Mouse (Mus musculus) forebrain, embryonic 15.5 days (tissue): ENCODE measurements around the gene Jmjd1c. TPM values are rescaled to one million over a fixed set of nuclear protein-coding genes. Genes with fewer than 3 reads are reported as not detected.
A peak's percentile ranks its signal among the peaks of the same experiment; 100 is the strongest.

Experiments
- ATAC-seq: fragments of 200-750 bp; cut with Nextera tagmentation; replicated peaks from 2 replicates; pipeline ENCODE4 v1.8.0; 2017; ENCODE audit warnings: mild to moderate bottlenecking, moderate TSS enrichment, moderate library complexity
- H3K27ac ChIP-seq: fragments of 300-500 bp; sonication (generic); replicated peaks from 2 replicates; pipeline ENCODE4 v1.5.1; 2015; ENCODE audit warnings: mild to moderate bottlenecking, inconsistent platforms
- H3K27me3 ChIP-seq: fragments of 300-500 bp; sonication (generic); 2 replicates; pipeline ENCODE4 v1.6.1; 2015; ENCODE audit warnings: inconsistent platforms
- H3K36me3 ChIP-seq: fragments of 300-500 bp; sonication (generic); 2 replicates; pipeline ENCODE4 v1.6.1; 2015; ENCODE audit warnings: mild to moderate bottlenecking, inconsistent platforms
- H3K4me1 ChIP-seq: fragments of 300-500 bp; sonication (generic); 2 replicates; pipeline ENCODE4 v1.6.1; 2015; ENCODE audit warnings: inconsistent platforms
- H3K4me2 ChIP-seq: fragments of 300-500 bp; sonication (generic); replicated peaks from 2 replicates; pipeline ENCODE4 v1.6.1; 2015; ENCODE audit warnings: mild to moderate bottlenecking, inconsistent platforms
- H3K4me3 ChIP-seq: fragments of 300-500 bp; sonication (generic); 2 replicates; pipeline ENCODE4 v1.5.1; 2015; ENCODE audit warnings: mild to moderate bottlenecking, inconsistent platforms
- H3K9ac ChIP-seq: fragments of 300-500 bp; sonication (generic); replicated peaks from 2 replicates; pipeline ENCODE4 v1.6.1; 2015; ENCODE audit warnings: mild to moderate bottlenecking, inconsistent platforms
- H3K9me3 ChIP-seq: fragments of 300-500 bp; sonication (generic); 2 replicates; pipeline ENCODE4 v1.6.1; 2016; ENCODE audit warnings: inconsistent platforms
- WGBS: fragments of 180-500 bp; shearing (Covaris S2); methylation state at CpG from one replicate; pipeline ENCODE4 v1.1.7; 2015; ENCODE audit warnings: mixed read lengths; 5-methylcytosine and 5-hydroxymethylcytosine counted together
- polyA plus RNA-seq: library from polyadenylated mRNA; unstranded; fragments of >200 nt; fragmentation: Nextera tagmentation; extraction: Ambion mirVana; gene quantifications from 2 replicates; pipeline ENCODE4 v1.2.1, GENCODE M21; 2015

Gene Jmjd1c
- polyA plus RNA-seq, 1 experiment from 2014 or later = 64.1 TPM

GRCm38 (mm10) chr10:67174049-67174448, 78.1 kb downstream of the Jmjd1c start:
- Histone ChIP-seq H3K4me3 (no peak overlapping the region), H3K27ac (no peak overlapping the region), H3K4me1 (no peaks in the 10 kb centered on the region), H3K9me3 (no peaks in the 10 kb centered on the region), H3K27me3 (no peaks in the 10 kb centered on the region), H3K4me2 (no peak overlapping the region), H3K36me3 (no peaks in the 10 kb centered on the region), H3K9ac (no peak overlapping the region)
- 98% methylated on average over 1 of the region's 1 CpGs for WGBS
- no peak for ATAC-seq

DNA sequence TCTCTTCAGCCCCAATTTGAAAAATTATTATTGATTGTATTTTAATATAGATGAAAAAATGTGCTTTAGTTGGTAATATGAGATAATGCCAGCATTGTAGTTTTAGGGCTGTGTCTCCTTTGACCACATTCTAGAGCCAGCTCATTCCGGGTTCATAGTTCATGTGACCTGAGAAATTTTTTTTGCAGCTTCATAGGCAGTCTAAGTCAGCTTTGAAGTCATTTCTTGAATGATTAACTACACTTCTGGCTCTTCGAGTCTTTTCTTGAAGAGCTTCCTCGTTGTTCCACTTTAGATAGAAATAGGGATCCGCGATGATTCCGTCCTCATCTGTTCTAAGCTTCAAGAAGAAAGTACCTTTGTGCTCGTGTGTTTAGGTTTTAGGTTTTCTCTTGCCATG, 80.1 kb downstream of the Jmjd1c start:
- no peaks in the 10 kb centered on the region for H3K27me3 ChIP-seq
- H3K4me3 ChIP-seq = no peak overlapping the region
- no peak for ATAC-seq
- H3K9me3 ChIP-seq = no peaks in the 10 kb centered on the region
- WGBS = 87% methylated on average over 7 of the region's 7 CpGs
- no peaks in the 10 kb centered on the region for H3K36me3 ChIP-seq
- H3K4me2 ChIP-seq = no peak overlapping the region
- no peak overlapping the region for H3K9ac ChIP-seq
- H3K27ac ChIP-seq = no peak overlapping the region
- H3K4me1 ChIP-seq = no peaks in the 10 kb centered on the region

DNA sequence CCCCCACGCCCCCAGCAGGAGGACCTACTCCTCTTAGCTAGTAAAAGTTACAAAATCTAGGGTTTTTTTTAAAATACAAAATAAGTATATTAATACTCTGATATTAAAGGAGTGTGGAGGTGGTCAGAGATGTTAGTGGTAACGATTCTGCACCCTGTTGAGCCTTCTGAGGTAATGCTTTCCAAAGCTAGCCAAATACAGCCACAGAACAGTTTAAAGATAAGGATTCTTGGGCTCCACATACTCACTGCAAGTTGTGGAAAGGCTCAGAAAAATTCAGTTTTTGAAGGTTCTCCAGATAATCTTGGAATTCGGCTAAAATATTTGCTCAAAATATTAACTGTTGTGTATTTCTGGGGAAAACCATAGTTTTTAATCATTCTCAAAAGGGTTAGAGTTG, 81.0 kb downstream of the Jmjd1c start:
- Histone ChIP-seq H3K4me2 (no peak overlapping the region), H3K27ac (no peak overlapping the region), H3K27me3 (no peaks in the 10 kb centered on the region), H3K4me1 (no peaks in the 10 kb centered on the region), H3K4me3 (no peak overlapping the region), H3K9me3 (no peaks in the 10 kb centered on the region), H3K36me3 (no peaks in the 10 kb centered on the region), H3K9ac (no peak overlapping the region)
- WGBS = 63% methylated on average over 3 of the region's 3 CpGs
- no peak for ATAC-seq

DNA sequence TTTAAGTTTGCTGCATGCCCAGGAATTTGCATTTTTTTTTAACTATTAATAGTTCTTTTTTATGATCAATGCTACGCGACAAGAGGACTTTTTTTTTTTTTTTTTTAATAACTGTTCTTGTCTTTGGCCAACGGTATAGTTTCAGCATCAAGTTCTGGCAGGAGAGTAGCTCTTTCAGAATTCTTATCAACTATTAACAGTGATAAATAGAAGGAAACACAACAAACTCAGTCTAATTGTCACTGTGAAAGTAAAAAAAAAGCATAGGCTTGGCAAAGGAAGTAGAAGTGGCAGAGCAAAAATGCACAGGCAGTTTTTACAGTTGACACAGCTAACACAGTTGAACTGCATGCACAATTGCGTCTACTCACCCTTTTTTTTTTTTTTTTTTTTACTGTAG, 81.5 kb downstream of the Jmjd1c start:
- WGBS = 70% methylated on average over 4 of the region's 4 CpGs
- Histone ChIP-seq H3K9ac (no peak overlapping the region), H3K36me3 (no peaks in the 10 kb centered on the region), H3K27me3 (no peaks in the 10 kb centered on the region), H3K4me1 (0 out of 2 replicates have a peak, but pooled peaks cover under 1% of the 10 kb centered on the region), H3K9me3 (no peaks in the 10 kb centered on the region), H3K4me2 (no peak overlapping the region), H3K4me3 (no peak overlapping the region), H3K27ac (no peak overlapping the region)
- no peak for ATAC-seq

GRCm38 (mm10) chr10:67180021-67180420, 84.1 kb downstream of the Jmjd1c start:
- Histone ChIP-seq H3K4me1 (peaks cover 4% of the 10 kb centered on the region; the same call in 1 of the 2 replicates), H3K36me3 (no peaks in the 10 kb centered on the region), H3K27me3 (no peaks in the 10 kb centered on the region), H3K4me3 (no peak overlapping the region), H3K9ac (no peak overlapping the region), H3K27ac (no peak overlapping the region), H3K9me3 (no peaks in the 10 kb centered on the region), H3K4me2 (no peak overlapping the region)
- ATAC-seq = no peak
- 88% methylated on average over 8 of the region's 8 CpGs for WGBS

- Histone ChIP-seq H3K9ac (no peak overlapping the region), H3K27ac (no peak overlapping the region), H3K4me3 (no peak overlapping the region), H3K27me3 (no peaks in the 10 kb centered on the region), H3K4me1 (peaks cover 4% of the 10 kb centered on the region; the same call in 1 of the 2 replicates), H3K4me2 (no peak overlapping the region), H3K9me3 (no peaks in the 10 kb centered on the region), H3K36me3 (no peaks in the 10 kb centered on the region)
- 73% methylated on average over 5 of the region's 5 CpGs for WGBS
- no peak for ATAC-seq
Measured at GRCm38 (mm10) chr10:67180799-67181198, 84.9 kb downstream of the Jmjd1c start.

- Histone ChIP-seq H3K36me3 (no peaks in the 10 kb centered on the region), H3K4me3 (no peak overlapping the region), H3K9me3 (no peaks in the 10 kb centered on the region), H3K27ac (no peak overlapping the region), H3K4me2 (no peak overlapping the region), H3K4me1 (peaks cover 16% of the 10 kb centered on the region), H3K9ac (no peak overlapping the region), H3K27me3 (no peaks in the 10 kb centered on the region)
- ATAC-seq = no peak
- 74% methylated on average over 3 of the region's 3 CpGs for WGBS
Measured at GRCm38 (mm10) chr10:67182651-67183050, 86.7 kb downstream of the Jmjd1c start.

DNA sequence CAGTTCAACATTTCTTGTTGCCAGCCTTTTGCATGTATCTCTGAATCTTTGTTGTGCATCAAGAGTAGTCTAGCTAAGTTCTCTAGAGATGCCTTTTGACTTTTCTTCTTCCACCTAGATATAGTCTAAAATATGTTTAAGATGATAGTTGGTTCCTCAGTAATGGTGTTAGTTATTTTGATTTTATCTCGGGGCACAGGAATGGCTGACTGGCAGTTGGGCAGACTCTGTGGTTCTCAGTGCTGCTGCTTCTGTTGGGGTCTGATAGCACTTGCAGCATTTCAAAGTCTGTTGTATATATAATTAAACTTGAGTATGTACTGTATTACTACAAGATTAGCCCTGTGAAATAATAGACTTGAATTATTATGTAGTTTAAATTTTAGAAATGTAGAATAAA, 87.2 kb downstream of the Jmjd1c start:
- Histone ChIP-seq H3K4me2 (no peak overlapping the region), H3K9me3 (no peaks in the 10 kb centered on the region), H3K9ac (no peak overlapping the region), H3K27me3 (no peaks in the 10 kb centered on the region), H3K4me3 (no peak overlapping the region), H3K36me3 (no peaks in the 10 kb centered on the region), H3K27ac (no peak overlapping the region), H3K4me1 (peaks cover 20% of the 10 kb centered on the region)
- no peak for ATAC-seq
- 71% methylated on average over 1 of the region's 1 CpGs for WGBS

- no peak for ATAC-seq
Measured at GRCm38 (mm10) chr10:67184441-67185070, 88.6 kb downstream of the Jmjd1c start.

GRCm38 (mm10) chr10:67185491-67186081, 89.7 kb downstream of the Jmjd1c start:
- H3K27me3 ChIP-seq = no peaks in the 10 kb centered on the region
- ATAC-seq = peak; percentile 95
- H3K27ac ChIP-seq = peak overlapping the region; percentile 97
- peak overlapping the region; percentile 52 for H3K4me2 ChIP-seq
- peak overlapping the region; percentile 61 for H3K9ac ChIP-seq
- no peaks in the 10 kb centered on the region for H3K36me3 ChIP-seq
- peak overlapping the region; percentile 49 for H3K4me3 ChIP-seq
- H3K9me3 ChIP-seq = no peaks in the 10 kb centered on the region
- peaks cover 33% of the 10 kb centered on the region for H3K4me1 ChIP-seq
- under 1% methylated on average over 23 of the region's 23 CpGs for WGBS

More at GRCm38 (mm10) chr10:67184441-67185070, 88.6 kb downstream of the Jmjd1c start:
- Histone ChIP-seq H3K4me3 (no peak overlapping the region), H3K4me1 (peaks cover 26% of the 10 kb centered on the region), H3K27me3 (no peaks in the 10 kb centered on the region), H3K36me3 (no peaks in the 10 kb centered on the region), H3K9ac (no peak overlapping the region), H3K4me2 (no peak overlapping the region), H3K27ac (0 out of 2 replicates have a peak overlapping the region, but pooled peaks have one; percentile 7), H3K9me3 (no peaks in the 10 kb centered on the region)
- WGBS = 43% methylated on average over 3 of the region's 3 CpGs

GRCm38 (mm10) chr10:67186489-67186888, 90.6 kb downstream of the Jmjd1c start:
- peak overlapping the region; percentile 52 for H3K4me2 ChIP-seq
- no peaks in the 10 kb centered on the region for H3K27me3 ChIP-seq
- ATAC-seq = no peak
- H3K4me1 ChIP-seq = peaks cover 33% of the 10 kb centered on the region
- H3K4me3 ChIP-seq = peak overlapping the region; percentile 49
- H3K9me3 ChIP-seq = no peaks in the 10 kb centered on the region
- H3K9ac ChIP-seq = 0 out of 2 replicates have a peak overlapping the region, but pooled peaks have one; percentile 32
- peak overlapping the region; percentile 97 for H3K27ac ChIP-seq
- H3K36me3 ChIP-seq = no peaks in the 10 kb centered on the region

- ATAC-seq = no peak
- 9% methylated on average over 5 of the region's 5 CpGs for WGBS
- no peaks in the 10 kb centered on the region for H3K9me3 ChIP-seq
- H3K27ac ChIP-seq = peak overlapping the region; percentile 50
- peak overlapping the region; percentile 32; the same call in 1 of the 2 replicates for H3K9ac ChIP-seq
- peaks cover 33% of the 10 kb centered on the region for H3K4me1 ChIP-seq
- H3K27me3 ChIP-seq = no peaks in the 10 kb centered on the region
- H3K36me3 ChIP-seq = no peaks in the 10 kb centered on the region
- H3K4me2 ChIP-seq = peak overlapping the region; percentile 52
- peak overlapping the region; percentile 49 for H3K4me3 ChIP-seq
Measured at GRCm38 (mm10) chr10:67187001-67187453, 91.1 kb downstream of the Jmjd1c start.
